Mouse (Mus musculus): ENCODE results near the gene Spc24.
A peak's percentile ranks its signal among the peaks of the same experiment; 100 is the strongest.
"Not testable (repeated sequence)": the region's sequence is repeated elsewhere in the genome, so short reads cannot be mapped to it uniquely, and the experiment has no call there.

Gene Spc24

DNA sequence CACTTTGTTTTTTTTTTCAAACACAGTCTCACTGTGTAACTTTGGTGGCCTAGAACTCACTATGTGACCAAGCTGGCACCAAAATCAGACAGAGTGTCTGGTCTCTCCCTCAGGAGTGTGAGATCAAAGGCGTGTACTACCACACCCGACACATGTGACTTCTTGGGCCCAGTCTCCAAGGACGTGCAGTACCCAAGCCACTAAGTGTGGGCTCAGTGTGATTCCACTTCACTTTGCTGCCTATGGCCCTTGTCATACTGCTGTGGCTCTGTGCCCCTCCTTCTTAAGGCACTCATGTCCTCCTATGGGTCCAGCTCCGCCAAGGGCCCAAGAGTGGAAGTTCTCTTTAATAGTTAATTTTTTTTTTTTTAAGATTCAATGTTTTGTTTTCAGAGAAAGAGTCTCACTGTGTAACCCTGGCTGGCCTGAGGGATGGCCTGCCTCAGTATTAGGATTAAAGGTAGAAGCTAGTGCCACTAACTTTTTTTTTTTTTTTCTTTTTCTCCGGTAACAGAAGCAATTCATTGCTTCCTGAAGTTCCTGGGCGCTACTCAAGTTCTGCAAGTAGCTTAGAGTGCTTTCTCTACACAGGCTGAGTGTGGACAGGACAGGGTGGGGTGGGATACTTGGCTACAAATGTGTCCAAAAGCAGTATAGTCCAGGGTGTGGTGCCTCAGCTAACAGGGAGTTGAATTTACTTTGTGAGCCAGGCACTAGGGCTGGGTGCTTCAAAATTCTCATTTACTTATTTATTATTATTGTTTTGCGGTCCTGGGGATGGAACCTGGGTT, 24.6 kb upstream of the Spc24 start:
- DNase-seq (ENCODE audit: low spot score) = no peak

DNA sequence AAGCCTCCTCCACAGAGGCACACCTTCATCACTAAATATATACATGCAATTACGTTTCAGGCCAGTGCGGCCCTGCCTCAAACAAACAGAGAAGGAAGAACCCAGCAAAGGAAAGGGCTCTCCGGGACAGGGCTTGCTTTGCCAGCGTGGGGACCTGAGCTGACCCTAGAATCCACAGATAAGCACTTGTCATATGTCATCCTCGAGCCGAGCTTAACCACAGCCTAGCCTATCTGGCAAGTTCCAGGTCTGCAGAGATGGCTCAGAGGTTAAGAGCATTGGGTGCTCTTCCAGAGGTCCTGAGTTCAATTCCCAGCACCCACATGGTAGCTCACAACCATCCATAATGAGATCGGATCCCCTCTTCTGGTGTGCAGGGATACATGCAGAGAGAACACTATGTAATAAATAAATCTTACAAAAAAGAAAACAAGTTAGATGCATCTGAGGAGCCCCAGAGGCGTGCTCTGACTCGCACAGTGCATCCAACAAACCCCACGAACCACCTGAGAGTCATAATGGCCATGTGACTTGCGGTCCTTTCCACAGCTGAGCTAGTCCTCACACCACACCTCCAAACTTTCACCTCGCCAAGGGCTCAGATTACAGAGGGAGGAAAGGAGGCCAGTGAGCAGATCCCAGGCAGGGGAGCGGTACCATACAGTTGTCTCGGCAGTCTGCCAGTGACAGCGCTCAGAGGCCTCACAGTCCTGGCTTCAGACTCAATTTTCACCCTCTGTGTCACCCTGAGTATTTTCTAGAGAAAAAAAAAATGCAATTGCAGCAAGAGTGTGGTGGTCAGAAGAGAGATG, 21.8 kb upstream of the Spc24 start:
- DNase-seq (ENCODE audit: low spot score) = no peak

DNA sequence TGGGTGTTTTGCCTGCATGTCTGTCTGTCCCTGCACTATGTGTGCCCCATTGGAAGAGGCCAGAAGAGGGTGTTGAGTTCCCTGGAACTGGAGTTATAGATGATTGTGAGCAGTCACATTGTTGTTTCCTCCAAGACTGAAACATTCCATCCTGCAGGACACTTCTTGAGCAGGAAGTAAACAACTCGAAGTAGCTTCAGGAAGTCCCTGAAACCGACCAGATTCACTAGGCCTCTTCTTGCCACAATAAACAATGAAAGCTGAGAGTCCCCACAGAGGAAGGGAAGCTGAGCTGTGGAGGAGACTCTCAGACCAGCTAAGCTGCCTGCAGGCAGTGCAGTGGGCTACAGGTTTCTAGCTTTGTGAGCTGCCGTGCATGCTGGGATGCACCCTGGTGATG, 17.6 kb upstream of the Spc24 start:
- DNase-seq (ENCODE audit: low spot score) = no peak

DNA sequence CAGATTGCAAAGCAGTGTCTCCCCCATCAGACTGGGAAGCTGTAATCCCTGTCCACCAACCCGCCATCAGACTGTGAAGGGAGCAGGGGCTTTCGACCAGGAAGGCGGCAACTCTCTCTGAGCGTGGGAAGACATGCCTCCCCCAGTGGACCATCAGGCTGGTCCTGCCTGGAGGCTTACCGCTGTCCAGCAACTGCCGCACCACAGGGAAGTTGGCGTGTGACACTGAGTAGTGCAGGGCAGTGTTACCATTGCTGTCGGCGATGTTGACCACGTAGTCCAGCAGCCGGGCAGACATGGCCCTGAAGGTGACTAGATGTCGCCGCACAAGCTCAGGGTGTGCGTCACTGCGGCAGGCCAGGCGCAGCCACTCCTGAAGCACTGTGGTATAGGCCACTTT, 14.2 kb upstream of the Spc24 start:
- peak; percentile 38 for DNase-seq (ENCODE audit: low spot score)

DNA sequence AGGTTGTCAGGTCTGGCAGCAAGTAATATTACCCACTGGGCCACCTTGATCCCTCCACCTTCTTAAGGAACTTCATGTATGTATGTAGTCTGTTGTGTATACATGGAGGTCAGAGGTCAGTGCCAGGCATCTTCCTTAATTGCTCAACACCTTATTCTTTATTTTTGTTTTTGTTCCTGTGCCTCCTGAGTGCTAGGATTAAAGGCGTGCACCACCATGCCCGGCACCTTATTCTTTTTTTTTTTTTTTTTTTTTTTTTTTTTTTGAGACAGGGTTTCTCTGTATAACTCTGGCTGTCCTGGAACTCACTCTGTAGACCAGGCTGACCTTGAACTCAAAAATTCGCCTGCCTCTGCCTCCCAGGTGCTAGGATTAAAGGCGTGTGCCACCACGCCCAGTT, 13.3 kb upstream of the Spc24 start:
- not testable (repeated sequence) for DNase-seq (ENCODE audit: low spot score)

DNA sequence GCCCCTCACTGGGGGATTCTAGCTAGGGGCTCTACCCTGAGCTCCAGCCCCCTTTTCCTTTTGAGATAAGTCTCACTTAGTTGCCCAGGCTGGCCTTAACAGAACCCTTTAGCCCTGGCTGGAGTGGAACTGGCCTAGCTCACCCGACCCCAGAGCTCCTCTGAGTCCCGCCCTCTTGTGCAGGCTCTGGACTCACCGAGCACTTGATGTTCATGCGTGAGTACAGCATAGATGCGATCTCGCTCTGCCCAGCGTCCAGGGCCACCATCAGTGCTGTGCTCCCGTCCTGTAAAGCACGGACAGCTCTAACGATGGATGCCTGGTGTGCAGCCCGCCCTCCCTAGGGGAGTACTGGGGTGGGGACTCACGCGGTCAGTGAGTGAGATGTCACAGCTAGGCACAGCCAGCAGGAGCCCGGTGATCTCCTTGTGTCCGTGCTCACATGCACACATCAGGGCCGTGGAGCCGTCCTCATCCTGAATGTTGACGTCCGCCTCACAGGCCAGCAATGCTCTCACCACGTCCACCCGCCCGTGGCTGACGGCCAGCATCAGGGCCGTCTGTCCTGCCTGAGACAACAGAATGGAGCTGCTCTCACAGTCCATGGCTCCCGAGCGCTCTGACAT, 9.6 kb upstream of the Spc24 start:
- DNase-seq (ENCODE audit: low spot score) = peak; percentile 68

DNA sequence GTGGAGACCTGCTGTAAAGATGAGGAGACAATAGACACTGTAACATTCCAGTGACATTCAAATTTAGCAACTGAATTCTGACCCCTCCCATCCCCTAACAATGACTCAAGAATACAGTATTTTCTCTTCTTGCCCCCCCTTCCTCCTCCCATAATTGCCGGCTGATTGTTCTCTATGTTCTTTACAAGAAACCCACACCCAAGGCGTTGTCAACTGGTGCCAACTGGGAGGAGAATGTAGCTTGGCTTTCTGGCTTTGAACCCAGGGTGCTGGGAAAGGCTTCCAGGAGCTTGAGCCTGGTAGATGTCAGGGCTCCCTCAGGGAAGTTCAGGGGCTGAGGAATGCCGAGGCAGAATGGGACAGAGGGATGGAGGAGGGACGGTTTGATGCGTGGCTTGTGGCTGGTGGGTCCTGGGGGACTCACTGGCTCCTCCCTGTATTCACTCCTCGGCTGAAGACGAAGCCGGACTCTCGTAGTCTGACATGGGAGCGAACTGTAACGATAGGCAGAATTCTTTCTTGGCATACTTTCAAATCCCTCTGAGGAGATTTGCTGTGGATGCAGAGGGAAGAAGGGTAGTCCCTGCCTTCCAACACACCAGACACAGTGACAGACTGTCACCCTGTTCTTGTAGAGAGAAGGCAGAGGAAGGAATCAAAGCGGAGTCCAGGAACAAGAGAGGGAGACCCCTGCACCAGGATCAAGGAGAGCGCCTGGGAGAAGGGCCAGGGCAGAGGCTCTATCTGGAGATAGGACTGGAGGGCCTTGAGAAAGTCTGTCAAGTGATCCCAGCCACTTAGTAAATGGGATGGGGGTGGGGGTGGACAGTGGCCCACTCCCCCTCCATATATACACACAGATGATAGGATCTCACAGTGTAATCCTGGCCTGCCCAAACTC, 8.7 kb upstream of the Spc24 start:
- peak; percentile 59 for DNase-seq (ENCODE audit: low spot score)

DNA sequence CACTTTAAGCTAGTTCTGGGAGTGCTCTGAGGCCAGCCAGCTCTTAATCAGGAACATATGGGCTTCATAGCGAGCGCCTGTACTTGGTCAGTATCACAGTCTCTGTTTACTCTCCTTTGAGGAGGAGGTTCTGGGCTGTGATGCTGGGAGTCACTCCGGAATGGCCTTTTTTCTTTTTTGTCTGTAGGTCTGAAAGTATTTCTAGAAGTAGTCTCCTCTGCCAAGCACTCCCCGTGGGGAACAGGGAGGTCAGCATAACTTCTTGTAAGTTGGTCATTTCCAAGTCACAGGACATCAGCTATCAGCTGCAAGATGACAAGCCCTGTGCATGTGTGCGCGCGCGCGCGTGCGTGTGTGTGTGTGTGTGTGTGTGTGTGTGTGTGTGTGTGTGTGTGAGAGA, 7.8 kb upstream of the Spc24 start:
- DNase-seq (ENCODE audit: low spot score) = peak; percentile 60

DNA sequence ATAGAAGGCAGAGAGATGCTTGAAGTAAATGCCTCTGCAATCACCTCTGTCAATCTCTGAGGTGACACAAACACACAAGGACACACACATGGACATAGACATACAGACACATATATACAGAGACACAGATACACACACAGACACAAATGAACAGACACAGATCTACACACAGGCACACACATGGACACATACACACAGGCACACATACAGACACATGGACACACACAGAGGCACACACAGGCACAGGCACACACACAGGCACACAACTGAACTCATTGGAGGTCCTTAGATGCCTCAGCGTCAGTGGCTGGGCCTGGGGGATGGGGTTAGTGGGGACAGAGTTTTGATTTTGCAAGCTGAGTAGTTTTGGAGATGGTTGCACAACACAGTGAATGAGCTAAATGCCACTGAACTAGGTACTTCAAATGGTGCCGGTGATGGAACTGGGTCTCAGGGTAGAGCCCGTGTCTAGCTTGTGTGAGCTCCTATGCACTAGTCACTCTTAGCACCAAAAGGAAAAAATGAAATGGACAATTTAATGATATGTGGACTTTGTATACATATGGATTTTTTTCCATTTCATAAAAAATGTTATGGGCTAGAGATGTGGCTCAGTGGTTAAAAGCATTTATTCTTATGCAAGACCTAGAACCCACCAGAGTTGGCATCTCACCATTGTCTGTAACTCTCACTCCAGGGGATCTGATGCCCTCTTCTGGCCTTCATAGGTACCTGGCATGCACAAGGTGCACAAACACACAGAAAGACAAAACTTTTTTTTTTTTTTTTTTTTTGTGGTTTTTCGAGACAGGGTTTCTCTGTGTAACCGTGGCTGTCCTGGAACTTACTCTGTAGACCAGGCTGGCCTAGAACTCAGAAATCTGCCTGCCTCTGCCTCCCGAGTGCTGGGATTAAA, 4.2 kb upstream of the Spc24 start:
- DNase-seq (ENCODE audit: low spot score) = no peak

DNA sequence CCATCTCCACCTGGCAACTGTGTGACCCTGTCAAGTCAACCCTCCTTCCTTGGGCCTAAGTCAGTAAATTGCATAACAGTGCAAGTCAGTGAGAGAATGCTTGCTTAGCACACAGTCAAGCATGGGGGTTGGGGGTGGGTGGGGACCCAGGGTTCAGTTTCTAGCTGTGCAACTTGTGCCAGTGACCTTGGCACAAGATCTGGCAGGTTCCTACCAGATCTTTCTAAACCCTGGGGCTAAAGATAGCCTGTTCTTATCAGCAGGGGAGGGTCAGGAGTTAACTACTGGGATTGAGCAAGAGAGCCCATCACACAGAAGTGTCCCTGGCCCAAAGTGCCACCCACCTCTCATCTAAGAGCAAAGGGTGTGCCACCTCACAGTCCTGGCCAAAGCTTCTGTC, 2.0 kb upstream of the Spc24 start:
- DNase-seq (ENCODE audit: low spot score) = no peak

DNA sequence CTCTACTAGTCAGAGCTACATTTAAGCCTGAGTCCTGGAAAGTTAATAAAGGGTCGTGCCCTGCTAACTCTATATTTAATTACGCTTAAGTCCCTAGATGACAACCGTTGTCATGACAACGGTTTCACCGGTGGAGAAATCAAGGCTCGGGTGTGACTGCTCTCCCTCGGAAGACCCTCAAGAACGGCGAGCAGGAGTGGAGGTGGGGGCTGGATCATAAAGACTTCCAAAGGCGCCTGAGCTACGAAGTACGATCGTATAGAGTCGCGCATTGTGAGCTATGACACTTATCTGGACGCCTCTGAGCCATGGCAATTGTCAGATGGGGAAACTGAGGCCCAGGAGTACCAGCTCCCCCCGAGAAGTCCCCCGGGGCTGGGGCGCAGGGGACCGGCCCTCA, 385 bp downstream of the Spc24 start:
- no peak for DNase-seq (ENCODE audit: low spot score)

DNA sequence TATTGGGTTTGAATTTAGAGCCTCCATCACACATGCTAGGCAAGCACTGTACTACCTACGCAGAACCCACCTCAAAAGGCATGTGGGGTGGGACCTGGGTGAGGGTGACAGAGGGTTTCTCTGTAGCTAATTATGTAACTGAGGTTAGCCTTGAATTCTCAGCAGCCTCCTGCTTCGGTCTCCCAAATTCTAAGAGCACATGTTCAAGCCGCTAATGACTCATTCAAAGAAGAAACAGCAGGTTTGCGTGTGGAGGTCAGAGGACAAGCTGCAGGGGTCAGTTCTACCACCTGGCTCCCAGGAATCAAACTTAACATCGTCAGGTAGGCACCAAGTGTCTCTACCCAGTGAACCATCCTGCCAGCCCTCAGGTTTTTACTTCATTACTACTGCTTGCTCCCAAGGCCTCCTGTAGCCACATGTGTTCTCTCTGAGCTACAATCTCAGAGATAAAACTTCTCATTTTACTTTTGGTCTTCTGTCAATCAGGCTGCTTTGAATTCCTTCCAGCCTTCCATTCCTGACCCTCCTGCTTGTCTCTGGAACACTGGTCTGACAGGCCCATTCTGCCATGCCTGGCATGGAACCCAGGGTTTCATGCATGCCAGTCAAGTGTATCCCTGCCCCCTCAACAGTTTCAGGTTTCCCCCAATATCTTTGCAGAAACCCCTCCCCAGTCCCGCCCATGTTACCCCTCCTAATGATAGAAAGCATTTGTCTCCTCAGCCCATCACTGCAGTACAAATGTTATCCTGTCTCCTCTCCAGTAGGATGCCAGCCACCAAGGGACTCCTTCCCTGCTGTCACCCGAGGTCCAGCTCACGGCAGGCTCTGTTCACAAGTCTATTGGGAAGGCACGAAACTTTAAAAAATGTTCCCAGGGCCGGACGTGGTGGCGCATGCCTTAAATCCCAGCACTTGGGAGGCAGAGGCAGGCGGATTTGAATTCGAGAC, 1.2 kb downstream of the Spc24 start:
- no peak for DNase-seq (ENCODE audit: low spot score)

DNA sequence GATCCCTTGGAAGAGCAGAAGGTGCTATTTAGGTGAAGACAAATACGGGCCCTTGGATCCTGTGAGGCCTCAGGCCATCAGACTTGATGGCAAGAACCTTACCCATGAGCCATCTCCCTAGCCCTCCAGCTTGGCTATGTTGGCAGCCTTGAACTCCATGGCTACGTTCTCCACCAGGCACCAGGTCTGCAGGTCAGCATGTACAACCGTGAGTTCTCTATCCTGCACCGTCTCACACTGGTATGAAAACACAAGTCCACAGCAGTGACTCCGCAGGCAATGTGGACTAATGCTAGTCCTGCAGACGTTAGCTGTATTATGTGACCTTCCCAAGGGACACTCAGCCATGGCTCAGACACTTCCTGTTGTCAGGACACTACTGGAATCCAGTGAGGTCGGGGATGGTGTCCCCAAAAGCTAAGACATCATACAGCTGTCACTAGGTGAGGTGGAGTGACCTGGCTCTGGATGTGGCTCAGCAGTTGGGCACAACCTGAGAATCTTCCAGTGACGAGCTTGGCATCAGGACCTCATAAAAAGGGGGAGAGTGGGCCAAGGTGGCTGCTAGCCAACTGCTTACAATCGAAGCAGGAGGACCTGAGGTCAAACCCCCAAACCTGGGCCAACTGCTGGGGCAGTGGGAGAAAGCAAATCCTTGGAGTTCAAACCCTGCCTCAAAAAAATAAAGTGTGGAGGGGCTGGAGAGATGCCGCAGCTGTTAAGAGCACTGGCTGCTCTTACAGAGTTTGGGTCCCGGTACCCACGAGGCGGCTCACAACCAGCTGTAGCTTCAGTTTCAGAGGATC, 5.4 kb downstream of the Spc24 start:
- DNase-seq (ENCODE audit: low spot score) = no peak

DNA sequence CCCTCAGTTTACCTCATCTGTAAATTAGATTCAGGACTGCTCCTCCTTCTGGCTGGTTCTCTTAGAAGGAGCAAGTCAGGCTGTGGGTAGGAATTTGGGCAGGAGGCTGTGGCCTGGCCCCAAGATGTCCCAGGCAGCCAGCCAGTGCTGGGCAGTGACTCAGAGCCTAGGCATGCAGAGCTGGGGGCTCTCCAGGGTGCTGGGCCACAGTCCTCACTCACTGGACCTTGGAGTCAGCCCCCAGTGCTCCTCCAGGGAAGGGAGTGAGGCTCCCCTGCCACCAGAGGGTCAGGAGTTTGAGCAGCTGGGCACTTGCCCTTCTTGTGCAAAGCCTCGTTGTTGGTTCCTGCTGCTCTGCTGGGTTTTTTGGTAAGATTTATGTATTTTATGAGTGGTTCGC, 6.1 kb downstream of the Spc24 start:
- DNase-seq (ENCODE audit: low spot score) = peak; percentile 77

DNA sequence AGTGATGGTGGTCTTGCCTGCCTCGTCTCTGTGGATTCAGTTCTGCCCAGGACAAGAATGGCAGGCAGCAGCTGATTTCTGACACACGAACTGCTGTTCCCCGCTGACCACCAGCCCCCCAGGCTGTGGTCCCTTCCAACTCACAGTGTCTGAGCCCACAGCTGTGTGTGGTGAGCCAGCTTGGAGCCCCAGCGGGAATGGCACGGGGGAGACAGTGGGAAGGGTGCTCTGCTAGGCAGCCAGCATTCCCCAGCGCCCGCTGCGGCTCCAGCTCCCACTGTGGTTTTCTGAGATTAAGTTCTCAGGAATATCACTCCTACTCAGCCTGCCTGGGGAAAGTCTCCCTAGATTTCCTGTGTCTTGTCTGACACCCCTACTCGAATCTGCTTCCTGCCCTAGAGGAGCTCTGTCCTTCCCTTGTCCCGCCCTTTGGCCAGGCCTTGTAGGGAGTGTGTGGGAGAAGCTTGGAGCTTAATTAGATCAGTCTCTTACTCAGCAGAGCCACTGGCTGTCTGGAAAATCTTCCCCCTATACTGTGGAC, 7.8 kb downstream of the Spc24 start:
- peak; percentile 66 for DNase-seq (ENCODE audit: low spot score)

DNA sequence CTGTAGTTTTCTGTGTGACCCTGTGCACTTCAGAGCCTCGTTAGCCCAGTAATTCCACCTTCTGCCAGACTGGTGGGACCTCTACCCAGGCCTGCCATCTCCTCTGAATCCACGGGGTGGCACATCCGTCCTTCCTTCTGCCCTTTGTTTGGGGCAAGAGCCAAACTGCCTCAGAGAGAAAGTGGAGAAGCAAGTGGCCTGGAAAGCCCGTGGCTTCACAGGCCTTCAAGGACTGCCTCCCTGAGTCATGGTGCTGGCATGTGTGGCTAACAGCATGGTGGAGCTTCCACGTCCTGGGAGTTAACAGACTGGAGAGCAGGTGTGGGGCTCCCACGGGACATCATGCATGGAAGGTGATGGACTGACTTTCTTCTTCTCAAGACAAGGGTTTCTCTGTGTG, 8.8 kb downstream of the Spc24 start:
- DNase-seq (ENCODE audit: low spot score) = peak; percentile 66

DNA sequence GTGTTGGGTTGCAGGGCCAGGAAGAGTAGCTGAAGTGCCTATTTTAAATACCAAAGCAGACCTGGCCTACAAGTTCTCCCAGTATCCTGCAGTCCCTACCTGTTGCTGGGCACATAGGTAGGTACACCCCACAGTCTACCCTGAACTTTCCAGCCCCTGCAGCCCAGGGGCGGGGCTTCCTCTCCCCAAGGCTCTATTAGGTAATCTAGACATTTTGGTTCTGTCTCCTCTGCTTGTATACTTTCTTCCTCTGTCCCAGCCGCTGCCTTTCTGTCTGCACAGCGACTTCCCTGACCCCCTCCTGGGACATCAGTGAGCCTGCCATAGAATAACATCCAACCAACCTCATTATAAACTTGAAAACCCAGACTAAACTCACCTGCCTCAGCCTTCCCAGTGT, 9.7 kb downstream of the Spc24 start:
- no peak for DNase-seq (ENCODE audit: low spot score)

DNA sequence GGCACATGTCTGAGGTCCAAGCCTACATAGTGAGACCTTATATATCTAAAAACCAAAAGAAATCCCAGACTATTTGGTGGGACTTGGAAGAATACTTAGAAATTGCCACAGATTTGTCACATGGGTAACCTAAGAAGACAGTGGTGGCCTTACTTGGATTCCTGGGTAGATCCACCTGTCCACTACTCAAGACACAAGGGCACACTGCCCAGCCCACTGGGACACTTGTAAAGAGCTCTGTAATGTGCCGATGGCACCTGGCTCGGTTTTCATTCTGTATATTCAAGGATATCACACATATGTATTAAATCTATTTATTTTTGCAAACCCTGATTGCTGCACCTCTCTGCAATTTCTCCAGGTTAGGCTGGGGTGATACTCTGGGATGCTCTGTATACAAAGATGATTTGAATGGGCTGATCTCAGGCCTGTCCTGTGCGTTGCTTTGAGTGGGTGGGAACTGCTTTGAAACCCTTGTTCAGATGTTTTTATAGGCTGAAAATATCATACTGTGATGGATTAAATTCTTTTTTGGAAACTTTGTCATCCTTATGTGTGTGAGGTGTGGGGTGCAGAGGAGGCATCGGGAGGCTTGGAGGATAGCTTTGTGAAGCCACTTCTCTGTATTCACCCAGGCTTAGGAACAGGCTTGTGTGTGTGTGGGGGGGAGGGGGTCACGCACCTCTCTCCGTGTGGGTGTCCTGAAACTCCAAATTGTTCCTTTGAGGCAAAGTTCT, 10.6 kb downstream of the Spc24 start:
- no peak for DNase-seq (ENCODE audit: low spot score)

All from testis, postnatal 10 days (tissue).